Mouse (Mus musculus) forebrain, embryonic 16.5 days (tissue): ENCODE data around the gene Pigt. TPM values are rescaled to one million over a fixed set of nuclear protein-coding genes. Genes with fewer than 3 reads are reported as not detected.

Source experiments
- ATAC-seq: fragments of 200-750 bp; cut with Nextera tagmentation; 2 replicates; pipeline ENCODE4 v1.8.0; 2017; ENCODE audit warnings: mild to moderate bottlenecking, moderate library complexity
- H3K27ac ChIP-seq: fragments of 300-500 bp; sonication (generic); 2 replicates; pipeline ENCODE4 v1.5.1; 2014; ENCODE audit warnings: low read length, control low read depth
- H3K27me3 ChIP-seq: fragments of 300-500 bp; sonication (generic); replicated peaks from 2 replicates; pipeline ENCODE4 v1.6.1; 2014; ENCODE audit warnings: low read length; ENCODE audit not compliant: control insufficient read depth, insufficient read depth
- H3K36me3 ChIP-seq: fragments of 300-500 bp; sonication (generic); 2 replicates; pipeline ENCODE4 v1.6.1; 2014; ENCODE audit not compliant: control insufficient read depth, insufficient read depth
- H3K4me1 ChIP-seq: fragments of 300-500 bp; sonication (generic); replicated peaks from 2 replicates; pipeline ENCODE4 v1.6.1; 2014; ENCODE audit warnings: low read length; ENCODE audit not compliant: control insufficient read depth, insufficient read depth
- H3K4me2 ChIP-seq: fragments of 300-500 bp; sonication (generic); 2 replicates; pipeline ENCODE4 v1.6.1; 2014; ENCODE audit warnings: mild to moderate bottlenecking, low read length, control low read depth
- H3K4me3 ChIP-seq: fragments of 300-500 bp; sonication (generic); replicated peaks from 2 replicates; pipeline ENCODE4 v1.5.1; 2014; ENCODE audit warnings: mild to moderate bottlenecking, low read length, control low read depth
- H3K9ac ChIP-seq: fragments of 300-500 bp; sonication (generic); replicated peaks from 2 replicates; pipeline ENCODE4 v1.6.1; 2014; ENCODE audit warnings: low read depth, low read length, control low read depth
- H3K9me3 ChIP-seq: fragments of 300-500 bp; sonication (generic); 2 replicates; pipeline ENCODE4 v1.6.1; 2016; ENCODE audit warnings: low read length; ENCODE audit not compliant: control insufficient read depth
- WGBS: fragments of 180-500 bp; shearing (Covaris S2); extraction: QIAGEN DNeasy Blood & Tissue Kit; methylation state at CpG from one replicate; pipeline ENCODE4 v1.1.7; 2014; 5-methylcytosine and 5-hydroxymethylcytosine counted together
- polyA plus RNA-seq: library from polyadenylated mRNA; unstranded; fragments of >200 nt; fragmentation: Nextera tagmentation; extraction: Ambion mirVana; gene quantifications from 2 replicates; pipeline ENCODE4 v1.2.1, GENCODE M21; 2015

Pigt gene
- polyA plus RNA-seq, 1 experiment from 2014 or later = 68.3 TPM

- Histone ChIP-seq H3K27me3 (no peaks in the 10 kb centered on the region), H3K4me3 (no peak overlapping the region), H3K9me3 (peaks cover 8% of the 10 kb centered on the region; the same call in 1 of the 2 replicates), H3K4me2 (no peak overlapping the region), H3K9ac (no peak overlapping the region), H3K27ac (no peak overlapping the region), H3K4me1 (peaks cover 10% of the 10 kb centered on the region), H3K36me3 (peaks cover 39% of the 10 kb centered on the region)
- no peak for ATAC-seq
- 90% methylated on average over 7 of the region's 7 CpGs for WGBS
These were observed 3.2 kb downstream of the Pigt start for GRCm38 (mm10) chr2:164500511-164500910.

- 96% methylated on average over 3 of the region's 3 CpGs for WGBS
- Histone ChIP-seq H3K27me3 (no peaks in the 10 kb centered on the region), H3K4me1 (no peaks in the 10 kb centered on the region), H3K27ac (no peak overlapping the region), H3K4me2 (no peak overlapping the region), H3K4me3 (no peak overlapping the region), H3K36me3 (peaks cover 42% of the 10 kb centered on the region), H3K9me3 (peaks cover 8% of the 10 kb centered on the region; the same call in 1 of the 2 replicates), H3K9ac (no peak overlapping the region)
- ATAC-seq = no peak
These were observed 7.6 kb downstream of the Pigt start for GRCm38 (mm10) chr2:164504919-164505318.

DNA sequence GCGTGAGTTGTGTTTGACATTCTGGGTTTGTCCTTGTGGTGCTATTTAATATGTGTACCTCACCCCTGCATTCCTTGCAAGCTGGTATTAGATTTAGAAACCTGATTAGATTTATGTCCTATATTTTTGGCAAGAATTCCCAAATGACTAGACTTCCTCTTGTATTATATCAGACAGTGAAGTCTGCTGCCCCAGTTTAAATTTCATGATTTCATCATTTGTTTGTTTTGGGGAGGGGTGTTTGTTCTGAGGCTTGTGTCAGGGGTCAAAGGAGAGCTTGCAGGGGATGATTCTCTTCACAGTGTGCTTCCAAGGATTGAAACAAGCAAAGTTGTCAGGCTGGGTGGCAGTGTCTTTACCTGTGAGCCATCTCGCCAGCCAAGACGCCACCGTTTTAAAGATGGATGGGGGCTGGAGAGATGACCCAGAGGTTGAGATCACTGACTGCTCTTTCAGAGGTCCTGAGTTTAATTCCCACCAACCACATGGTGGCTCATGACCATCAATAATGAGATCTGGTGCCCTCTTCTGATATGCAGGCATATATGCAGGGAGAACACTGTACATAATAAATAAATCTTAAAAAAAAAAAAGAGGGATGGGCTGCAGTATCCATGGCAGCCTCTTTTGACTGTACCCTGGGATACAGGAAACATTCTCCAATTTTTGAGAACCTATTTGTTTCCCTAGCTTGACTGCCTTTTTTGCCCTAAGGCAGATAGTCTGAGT lies 8.5 kb downstream of the Pigt start:
- Histone ChIP-seq H3K9me3 (peaks cover 8% of the 10 kb centered on the region; the same call in 1 of the 2 replicates), H3K4me1 (no peaks in the 10 kb centered on the region), H3K27me3 (no peaks in the 10 kb centered on the region), H3K4me2 (no peak overlapping the region), H3K36me3 (peaks cover 40% of the 10 kb centered on the region), H3K27ac (no peak overlapping the region), H3K9ac (no peak overlapping the region), H3K4me3 (no peak overlapping the region)
- ATAC-seq = no peak
- WGBS = 96% methylated on average over 4 of the region's 4 CpGs

DNA sequence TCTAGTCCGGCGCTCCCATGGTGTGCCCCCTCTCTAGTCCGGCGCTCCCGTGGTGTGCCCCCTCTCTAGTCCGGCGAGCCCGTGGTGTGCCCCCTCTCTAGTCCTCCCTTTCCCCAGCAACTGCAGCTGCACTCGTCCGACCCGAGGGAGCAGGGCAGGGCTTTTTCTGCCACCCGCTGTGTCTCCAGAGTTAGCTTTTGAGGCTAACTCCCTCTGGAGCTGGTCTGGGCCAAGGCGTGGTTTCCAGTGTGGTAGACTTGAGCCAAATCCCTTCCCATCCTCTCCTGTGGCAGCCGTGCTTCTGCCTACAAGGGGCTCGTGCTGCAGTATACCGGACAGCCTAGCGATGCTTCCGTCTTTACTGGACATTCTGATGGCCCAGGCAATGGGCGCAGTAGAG lies 10.5 kb downstream of the Pigt start:
- H3K36me3 ChIP-seq = peaks cover 29% of the 10 kb centered on the region
- H3K27me3 ChIP-seq = no peaks in the 10 kb centered on the region
- H3K4me3 ChIP-seq = no peak overlapping the region
- no peak overlapping the region for H3K4me2 ChIP-seq
- H3K4me1 ChIP-seq = no peaks in the 10 kb centered on the region
- H3K27ac ChIP-seq = no peak overlapping the region
- WGBS = 87% methylated on average over 19 of the region's 19 CpGs
- H3K9ac ChIP-seq = no peak overlapping the region
- H3K9me3 ChIP-seq = peaks cover 8% of the 10 kb centered on the region; the same call in 1 of the 2 replicates
- no peak for ATAC-seq

DNA sequence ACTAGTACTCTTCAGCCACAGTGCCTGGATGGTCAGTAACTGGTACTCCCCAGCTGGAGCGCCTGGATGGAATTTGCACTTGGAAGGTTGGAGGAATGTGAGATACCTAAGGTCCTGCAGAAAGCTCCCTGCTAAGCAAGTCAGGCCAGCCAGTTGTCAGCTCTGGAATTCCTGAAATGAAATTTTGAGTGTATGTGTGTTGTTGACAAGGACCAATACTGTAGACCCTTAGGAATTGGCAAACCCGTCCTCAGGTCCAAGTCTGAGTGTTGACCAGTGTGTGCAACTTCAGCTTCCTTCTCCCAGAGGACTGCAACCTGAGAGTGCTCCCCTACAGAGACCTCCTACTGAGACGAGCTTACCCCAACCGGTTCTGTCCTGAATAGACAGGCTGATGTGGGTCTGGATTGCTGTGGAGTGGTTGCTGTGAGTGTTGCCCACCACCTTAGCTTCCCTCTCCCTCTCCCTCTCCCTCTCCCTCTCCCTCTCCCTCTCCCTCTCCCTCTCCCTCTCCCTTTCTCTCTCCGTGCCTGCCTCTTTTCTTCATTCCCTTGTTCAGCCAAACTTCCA lies 13.4 kb downstream of the Pigt start:
- 52% methylated on average over 5 of the region's 5 CpGs for WGBS
- Histone ChIP-seq H3K4me1 (no peaks in the 10 kb centered on the region), H3K9ac (no peak overlapping the region), H3K36me3 (peaks cover 3% of the 10 kb centered on the region; the same call in 1 of the 2 replicates), H3K4me3 (no peak overlapping the region), H3K9me3 (no peaks in the 10 kb centered on the region), H3K27me3 (no peaks in the 10 kb centered on the region), H3K27ac (no peak overlapping the region), H3K4me2 (no peak overlapping the region)
- ATAC-seq = no peak

GRCm38 (mm10) chr2:164512121-164512909 lies 15.0 kb downstream of the Pigt start:
- Histone ChIP-seq H3K4me3 (no peak overlapping the region), H3K4me2 (no peak overlapping the region), H3K4me1 (no peaks in the 10 kb centered on the region), H3K9me3 (no peaks in the 10 kb centered on the region), H3K36me3 (no peaks in the 10 kb centered on the region), H3K27me3 (no peaks in the 10 kb centered on the region), H3K9ac (no peak overlapping the region), H3K27ac (no peak overlapping the region)
- no peak for ATAC-seq
- 58% methylated on average over 13 of the region's 14 CpGs for WGBS

DNA sequence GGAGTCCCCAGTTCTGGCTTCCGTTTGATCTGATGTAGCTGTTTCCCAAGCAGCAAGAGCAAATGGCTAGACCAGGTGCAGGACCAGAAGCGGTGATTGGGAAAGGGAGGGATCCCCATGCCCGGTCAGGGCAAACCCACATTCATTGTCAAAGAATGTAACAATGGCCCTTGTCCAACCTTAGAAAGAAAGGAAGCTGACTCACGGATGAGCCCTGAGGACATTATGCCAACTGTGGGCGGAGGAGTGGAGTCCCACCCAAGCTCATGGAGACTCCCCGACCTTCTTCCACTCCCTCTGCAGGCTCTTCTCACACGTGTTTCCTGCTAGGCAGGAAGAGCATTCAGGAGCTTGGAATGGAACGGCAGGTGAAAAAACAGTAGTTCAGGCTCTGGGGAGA lies 16.1 kb downstream of the Pigt start:
- Histone ChIP-seq H3K27ac (no peak overlapping the region), H3K4me2 (no peak overlapping the region), H3K4me1 (no peaks in the 10 kb centered on the region; the same call in 1 of the 2 replicates), H3K9ac (no peak overlapping the region), H3K27me3 (no peaks in the 10 kb centered on the region), H3K4me3 (no peak overlapping the region), H3K36me3 (no peaks in the 10 kb centered on the region), H3K9me3 (no peaks in the 10 kb centered on the region)
- ATAC-seq = no peak
- 80% methylated on average over 8 of the region's 8 CpGs for WGBS

- Histone ChIP-seq H3K9me3 (no peaks in the 10 kb centered on the region), H3K9ac (no peak overlapping the region), H3K4me2 (no peak overlapping the region), H3K27ac (no peak overlapping the region), H3K27me3 (no peaks in the 10 kb centered on the region), H3K4me3 (no peak overlapping the region), H3K4me1 (no peaks in the 10 kb centered on the region; the same call in 1 of the 2 replicates), H3K36me3 (no peaks in the 10 kb centered on the region)
- ATAC-seq = no peak
- 83% methylated on average over 3 of the region's 3 CpGs for WGBS
These were observed 17.6 kb downstream of the Pigt start for GRCm38 (mm10) chr2:164514916-164515315.

GRCm38 (mm10) chr2:164515897-164516296 lies 18.6 kb downstream of the Pigt start:
- H3K9me3 ChIP-seq = no peaks in the 10 kb centered on the region
- no peaks in the 10 kb centered on the region for H3K36me3 ChIP-seq
- H3K27me3 ChIP-seq = no peaks in the 10 kb centered on the region
- H3K9ac ChIP-seq = no peak overlapping the region
- no peak for ATAC-seq
- no peak overlapping the region for H3K4me2 ChIP-seq
- no peak overlapping the region for H3K4me3 ChIP-seq
- H3K27ac ChIP-seq = no peak overlapping the region
- H3K4me1 ChIP-seq = no peaks in the 10 kb centered on the region; the same call in 1 of the 2 replicates
- WGBS = 75% methylated on average over 9 of the region's 9 CpGs
